Mouse (Mus musculus) neutrophil, adult 65 days (primary cell): ENCODE measurements around the gene Hist1h3d. TPM values are rescaled to one million over a fixed set of nuclear protein-coding genes. Genes with fewer than 3 reads are reported as not detected.

Experiments
- total RNA-seq: library from RNA; stranded (reverse); gene quantifications from 2 replicates; pipeline ENCODE4 v1.2.4, GENCODE M21; 2023

Hist1h3d gene
- total RNA-seq, 1 experiment from 2014 or later: 49.0 TPM

Other genes with a start within 250 kb of the Hist1h3d start
- gene Zfp322a, start 206.6 kb upstream of the Hist1h3d start, total RNA-seq: 7.8 and 8.0 TPM in 2 replicates
- gene Abt1, start 151.9 kb upstream of the Hist1h3d start, total RNA-seq: 9.1 and 10.2 TPM in 2 replicates
- not detected in 2 replicates for gene Btn1a1, start 109.9 kb upstream of the Hist1h3d start, total RNA-seq
- not detected in 2 replicates for gene Btn2a2, start 86.9 kb upstream of the Hist1h3d start, total RNA-seq
- gene Hist1h4h, start 44.7 kb upstream of the Hist1h3d start, total RNA-seq: 492 and 1,085 TPM in 2 replicates
- 675 and 802 TPM in 2 replicates for gene Hist1h2af, start 41.9 kb upstream of the Hist1h3d start, total RNA-seq
- gene Hist1h3g, start 40.3 kb upstream of the Hist1h3d start, total RNA-seq: 96.3 and 179 TPM in 2 replicates
- 54.8 and 79.6 TPM in 2 replicates for gene Hist1h2bh, start 32.4 kb upstream of the Hist1h3d start, total RNA-seq
- 164 and 316 TPM in 2 replicates for gene Hist1h3f, start 31.7 kb upstream of the Hist1h3d start, total RNA-seq
- gene Hist1h4f, start 24.1 kb upstream of the Hist1h3d start, total RNA-seq: 1,320 and 1,633 TPM in 2 replicates
- 65.0 and 74.8 TPM in 2 replicates for gene Hist1h1d, start 22.5 kb upstream of the Hist1h3d start, total RNA-seq
- gene Hist1h3e, start 13.4 kb upstream of the Hist1h3d start, total RNA-seq: 389 and 653 TPM in 2 replicates
- gene Hist1h2ae, start 4.5 kb upstream of the Hist1h3d start, total RNA-seq: 112 and 128 TPM in 2 replicates
- gene Hist1h2bg, start 4.4 kb upstream of the Hist1h3d start, total RNA-seq: 877 and 1,185 TPM in 2 replicates
- gene Hist1h2bf, start 1.6 kb upstream of the Hist1h3d start, total RNA-seq: 501 and 811 TPM in 2 replicates
- 41.5 and 76.0 TPM in 2 replicates for gene Hist1h2ad, start 1.4 kb upstream of the Hist1h3d start, total RNA-seq
- gene Hist1h4d, start 5.8 kb downstream of the Hist1h3d start, total RNA-seq: 447 and 512 TPM in 2 replicates
- gene Hist1h2be, start 45.4 kb downstream of the Hist1h3d start, total RNA-seq: 59.1 and 80.7 TPM in 2 replicates
- 628 and 671 TPM in 2 replicates for gene Hist1h1e, start 46.8 kb downstream of the Hist1h3d start, total RNA-seq
- gene Hist1h2ac, start 108.2 kb downstream of the Hist1h3d start, total RNA-seq: 21.4 and 34.7 TPM in 2 replicates
- gene Hist1h2bc, start 108.4 kb downstream of the Hist1h3d start, total RNA-seq: 85.6 and 87.8 TPM in 2 replicates
- gene Hist1h1t, start 120.1 kb downstream of the Hist1h3d start, total RNA-seq: 0.75 TPM in 1 of 2 replicates, not detected in the other
- gene Hist1h4c, start 122.7 kb downstream of the Hist1h3d start, total RNA-seq: 147 and 286 TPM in 2 replicates
- 2.0 and 2.2 TPM in 2 replicates for gene Hfe, start 135.1 kb downstream of the Hist1h3d start, total RNA-seq
- 1,418 and 1,573 TPM in 2 replicates for gene Hist1h1c, start 163.0 kb downstream of the Hist1h3d start, total RNA-seq
- gene Hist1h3c, start 169.8 kb downstream of the Hist1h3d start, total RNA-seq: 379 and 485 TPM in 2 replicates
- 566 and 573 TPM in 2 replicates for gene Hist1h2bb, start 171.0 kb downstream of the Hist1h3d start, total RNA-seq
- gene Hist1h2ab, start 175.4 kb downstream of the Hist1h3d start, total RNA-seq: 470 and 881 TPM in 2 replicates
- gene Hist1h3b, start 176.5 kb downstream of the Hist1h3d start, total RNA-seq: 584 and 951 TPM in 2 replicates
- 196 and 310 TPM in 2 replicates for gene Hist1h4b, start 181.2 kb downstream of the Hist1h3d start, total RNA-seq
- 278 and 356 TPM in 2 replicates for gene Hist1h4a, start 185.5 kb downstream of the Hist1h3d start, total RNA-seq
- gene Hist1h3a, start 186.6 kb downstream of the Hist1h3d start, total RNA-seq: 546 and 576 TPM in 2 replicates
- gene Hist1h1a, start 187.9 kb downstream of the Hist1h3d start, total RNA-seq: 193 and 241 TPM in 2 replicates
- not detected in 2 replicates for gene Trim38, start 194.2 kb downstream of the Hist1h3d start, total RNA-seq
- gene Slc17a2, start 231.2 kb downstream of the Hist1h3d start, total RNA-seq: not detected in 2 replicates